Mouse (Mus musculus): ENCODE results near the gene Il33. TPM values are rescaled to one million over a fixed set of nuclear protein-coding genes. Genes with fewer than 3 reads are reported as not detected.
A peak's percentile ranks its signal among the peaks of the same experiment; 100 is the strongest.
"Not testable (repeated sequence)": the region's sequence is repeated elsewhere in the genome, so short reads cannot be mapped to it uniquely, and the experiment has no call there.

Il33 gene
- total RNA-seq, 2 experiments from 2014 or later, result not detected

GRCm38 (mm10) chr19:29937445-29937844, 12.5 kb downstream of the Il33 start:
- no peak for ATAC-seq (ENCODE audit: poor library complexity, severe bottlenecking)

GRCm38 (mm10) chr19:29940239-29940638, 15.3 kb downstream of the Il33 start:
- ATAC-seq (ENCODE audit: poor library complexity, severe bottlenecking), result peak; percentile 88

DNA sequence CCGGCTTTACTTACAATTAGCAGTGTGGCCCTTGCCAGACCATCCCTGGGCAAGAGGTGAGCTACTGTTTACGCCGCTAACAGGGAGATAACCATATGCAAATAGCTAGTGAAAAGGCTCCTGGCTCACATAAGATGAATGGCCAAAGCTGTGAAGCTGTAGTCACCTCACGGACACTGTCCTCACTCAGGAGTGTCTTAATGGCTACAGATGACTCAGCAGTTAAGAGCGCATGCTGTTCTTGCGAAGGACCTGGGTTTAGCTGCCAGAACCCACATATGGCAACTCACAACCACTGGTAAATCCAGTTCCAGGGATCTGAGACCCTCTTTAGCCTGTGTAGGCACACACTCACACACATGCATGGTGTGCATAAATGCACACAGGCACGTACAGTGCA, 16.3 kb downstream of the Il33 start:
- no peak for ATAC-seq (ENCODE audit: poor library complexity, severe bottlenecking)

GRCm38 (mm10) chr19:29942358-29942757, 17.4 kb downstream of the Il33 start:
- no peak for ATAC-seq (ENCODE audit: poor library complexity, severe bottlenecking)

DNA sequence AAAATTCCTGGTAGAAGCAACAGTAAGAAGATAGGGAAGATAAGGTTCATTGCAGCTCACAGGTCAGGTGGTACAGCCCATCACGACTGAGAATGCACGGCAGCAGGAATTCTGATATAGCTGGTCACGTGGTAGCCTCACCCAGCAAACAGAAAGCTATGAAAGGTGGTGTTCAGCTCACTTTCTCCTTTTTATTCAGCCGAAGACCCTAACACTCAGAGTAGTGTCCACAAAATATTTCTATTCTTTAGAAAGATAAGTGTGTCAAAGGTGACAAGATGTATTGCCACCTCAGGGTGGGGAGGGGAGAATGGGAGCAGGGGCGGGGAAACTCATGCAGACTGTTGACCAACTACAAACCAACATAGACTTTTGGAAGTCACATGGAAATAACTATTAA, 19.5 kb downstream of the Il33 start:
- no peak for ATAC-seq (ENCODE audit: poor library complexity, severe bottlenecking)

DNA sequence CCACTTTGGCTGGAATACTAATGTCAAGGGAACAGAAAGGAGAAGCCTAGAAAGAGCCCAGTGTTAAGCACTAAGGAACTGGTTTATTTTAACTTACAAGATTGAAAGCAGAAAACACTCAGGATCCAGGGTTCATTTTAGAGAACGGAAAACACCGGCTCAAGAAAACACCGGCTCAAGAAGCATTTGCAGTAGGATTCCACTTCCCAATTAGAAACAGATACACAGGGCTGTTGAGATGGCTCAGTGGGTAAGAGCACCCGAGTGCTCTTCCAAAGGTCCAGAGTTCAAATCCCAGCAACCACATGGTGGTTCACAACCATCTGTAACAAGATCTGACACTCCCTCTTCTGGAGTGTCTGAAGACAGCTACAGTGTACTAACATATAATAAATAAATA, 20.0 kb downstream of the Il33 start:
- ATAC-seq (ENCODE audit: poor library complexity, severe bottlenecking), result not testable (repeated sequence)

GRCm38 (mm10) chr19:29945557-29946422, 20.9 kb downstream of the Il33 start:
- no peak for ATAC-seq (ENCODE audit: poor library complexity, severe bottlenecking)

DNA sequence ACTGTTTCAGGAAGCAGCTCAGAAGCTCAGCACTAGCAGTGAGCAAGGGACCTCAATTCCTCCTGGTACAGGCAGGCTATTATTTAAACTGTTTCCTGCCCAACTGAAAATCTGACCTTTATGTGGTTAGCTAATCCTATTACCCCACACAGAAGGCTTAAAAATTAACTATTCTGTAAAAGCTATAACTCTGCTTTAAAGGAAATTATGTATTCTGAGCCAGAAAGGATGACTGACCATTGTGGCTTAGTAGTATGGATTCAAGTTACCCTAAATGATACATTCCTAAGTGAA, 21.5 kb downstream of the Il33 start:
- ATAC-seq (ENCODE audit: poor library complexity, severe bottlenecking), result no peak

- ATAC-seq (ENCODE audit: poor library complexity, severe bottlenecking), result no peak
Observed at GRCm38 (mm10) chr19:29947056-29947455, 22.1 kb downstream of the Il33 start.

- peak; percentile 89 for ATAC-seq (ENCODE audit: poor library complexity, severe bottlenecking)
Observed at GRCm38 (mm10) chr19:29947891-29948801, 23.2 kb downstream of the Il33 start.

DNA sequence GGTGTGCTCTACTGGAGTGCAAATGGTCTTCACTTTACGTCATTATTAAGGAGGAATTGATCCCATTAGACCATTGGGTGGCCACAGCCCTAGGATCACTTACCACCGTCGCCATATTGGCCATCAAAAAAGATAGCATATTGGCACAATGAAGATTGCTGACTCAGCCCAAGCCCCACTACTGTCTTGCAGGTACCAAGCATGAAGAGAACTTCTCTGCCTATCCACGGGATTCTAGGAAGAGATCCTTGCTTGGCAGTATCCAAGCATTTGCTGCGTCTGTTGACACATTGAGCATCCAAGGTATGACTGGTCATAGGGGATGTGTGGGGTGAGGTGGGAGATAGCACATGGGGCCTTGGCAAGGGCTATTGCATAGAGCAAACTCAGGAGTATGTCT, 27.6 kb downstream of the Il33 start:
- ATAC-seq (ENCODE audit: poor library complexity, severe bottlenecking), result no peak

DNA sequence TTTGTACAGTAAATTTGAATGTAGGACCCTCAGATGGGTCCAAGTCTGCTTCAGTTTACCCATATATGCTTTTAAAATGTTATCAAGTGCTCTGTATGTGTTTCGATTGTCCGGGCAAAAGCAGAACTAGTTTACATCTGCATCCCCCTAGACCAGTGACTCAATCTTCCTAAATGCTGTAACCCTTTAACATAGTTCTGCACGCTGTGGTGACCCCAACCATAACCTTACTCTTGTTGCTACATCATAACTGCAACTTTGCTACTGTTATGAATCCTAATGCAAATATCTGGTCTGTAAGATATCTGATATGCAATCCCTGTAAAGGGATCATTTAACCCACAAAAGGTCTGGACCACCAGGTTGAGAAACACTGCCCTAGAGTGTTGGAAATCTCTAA, 28.9 kb downstream of the Il33 start:
- ATAC-seq (ENCODE audit: poor library complexity, severe bottlenecking), result no peak; the same call in 1 of the 2 replicates

DNA sequence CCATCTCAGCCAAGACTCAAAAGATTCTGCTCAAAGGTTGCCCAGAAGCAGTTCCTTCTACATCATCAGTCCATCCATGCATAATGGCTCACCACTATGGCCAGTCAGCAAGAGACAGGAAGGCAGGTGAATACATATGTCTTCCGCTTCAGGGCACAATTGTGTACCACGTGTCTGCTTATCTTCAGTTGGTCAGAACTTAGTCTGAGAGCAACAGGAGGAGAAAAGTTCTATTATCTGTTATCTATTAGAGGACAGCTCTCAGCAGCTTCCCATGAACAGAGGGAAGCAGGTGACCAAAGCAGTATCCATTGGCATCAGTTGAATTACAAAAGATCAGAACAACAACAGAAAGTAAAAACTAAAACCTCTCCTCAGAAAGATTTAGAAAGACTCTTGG, 30.5 kb downstream of the Il33 start:
- no peak for ATAC-seq (ENCODE audit: poor library complexity, severe bottlenecking)

GRCm38 (mm10) chr19:29960906-29961305, 36.0 kb downstream of the Il33 start:
- no peak for ATAC-seq (ENCODE audit: poor library complexity, severe bottlenecking)

DNA sequence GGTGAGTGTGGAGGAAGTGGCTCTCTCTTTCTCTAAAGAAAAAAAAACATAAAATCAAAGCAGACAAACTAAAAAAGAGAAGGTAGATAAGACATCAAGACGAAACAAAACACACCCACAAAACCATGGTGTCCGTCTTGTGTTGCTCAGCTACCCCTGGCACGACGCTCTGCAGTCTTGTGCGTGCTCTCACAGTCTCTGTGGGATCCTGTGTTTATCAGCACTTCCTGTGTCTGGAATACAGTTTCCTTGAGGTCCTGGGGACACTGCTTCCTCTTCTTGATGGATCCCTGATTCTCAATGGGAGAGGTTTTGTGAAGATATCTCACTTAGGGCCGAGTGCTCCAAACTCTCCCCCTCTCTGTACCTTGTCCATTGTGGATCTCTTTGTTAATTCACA, 36.9 kb downstream of the Il33 start:
- ATAC-seq (ENCODE audit: poor library complexity, severe bottlenecking), result no peak

GRCm38 (mm10) chr19:29963598-29964092, 38.7 kb downstream of the Il33 start:
- ATAC-seq (ENCODE audit: poor library complexity, severe bottlenecking), result no peak

DNA sequence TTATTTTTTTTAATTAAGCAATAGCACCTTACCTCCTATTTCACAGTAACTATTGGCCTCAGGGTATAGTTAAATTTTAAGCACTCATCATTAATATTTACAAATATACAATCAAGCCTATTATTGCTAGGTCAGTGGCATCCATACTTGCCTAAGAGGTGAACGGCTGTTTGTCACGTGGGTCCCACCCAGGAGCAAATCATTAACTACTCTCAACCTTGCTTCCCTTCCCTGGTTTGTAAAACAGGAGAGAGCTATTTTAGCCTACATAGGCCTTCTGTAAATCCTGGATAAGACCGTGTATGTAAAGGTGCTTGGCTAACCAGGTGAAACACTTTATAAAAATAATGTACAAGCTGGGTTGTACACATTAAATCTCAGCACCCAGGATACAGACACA, 43.0 kb downstream of the Il33 start:
- no peak for ATAC-seq (ENCODE audit: poor library complexity, severe bottlenecking)

- ATAC-seq (ENCODE audit: poor library complexity, severe bottlenecking), result no peak
Observed at GRCm38 (mm10) chr19:29973396-29973795, 48.5 kb downstream of the Il33 start.

GRCm38 (mm10) chr19:29978847-29979246, 53.9 kb downstream of the Il33 start:
- ATAC-seq (ENCODE audit: poor library complexity, severe bottlenecking), result peak; percentile 30; the same call in 1 of the 2 replicates

DNA sequence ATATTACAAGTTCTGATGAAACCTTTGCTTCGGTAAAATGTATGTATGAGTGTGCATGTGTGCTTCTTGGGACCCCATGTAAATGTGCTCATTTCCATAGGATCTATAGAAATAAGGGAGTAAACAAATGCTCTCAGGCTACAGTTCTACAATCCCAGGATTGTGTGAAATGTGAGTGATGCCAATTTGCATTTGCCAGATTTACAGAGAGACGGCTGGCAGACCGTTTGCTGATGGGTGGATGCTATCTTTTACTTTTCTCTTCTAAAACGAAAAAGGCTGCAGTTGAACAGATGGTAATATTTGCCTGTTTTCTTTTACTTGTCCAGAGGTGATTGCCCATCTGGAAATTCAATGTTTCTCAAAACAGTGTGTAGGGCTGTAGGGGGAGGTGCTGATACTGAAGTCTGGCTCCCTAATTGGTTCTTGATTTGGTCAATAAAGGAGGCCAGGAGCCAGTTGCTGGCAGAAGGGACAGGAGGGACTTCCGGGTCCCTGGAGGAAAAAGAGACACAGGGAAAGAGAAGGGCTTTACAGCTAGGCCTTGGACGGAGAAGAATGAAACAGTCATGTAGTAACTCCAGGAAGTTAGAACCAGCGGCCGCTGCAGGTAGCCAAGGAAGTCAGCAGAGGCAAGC, 54.7 kb downstream of the Il33 start:
- ATAC-seq (ENCODE audit: poor library complexity, severe bottlenecking), result no peak

Measured in megakaryocyte, adult 5-6 weeks (primary cell).